Comparison of ENCODE assay signal across 12 mouse cellular contexts in genomic region chr1:90497568-90497967, GRCm38 (mm10).
DNase-seq lines count a peak whose midpoint lies in the region; ATAC-seq and TF ChIP-seq lines count a peak whose summit lies in the region.
"Had no signal": no experiment of that assay in that cellular context is flagged by ENCODE, and none has a peak within 500 bp of the region (broad histone marks: within the 10 kb centered on the region; RNA-seq: fewer than 3 reads in every experiment).

No protein-coding gene starts in this region.

- no peaks in the 10 kb centered on the region for H3K4me1 ChIP-seq in kidney, embryonic 14.5 days (ENCODE audit: control insufficient read depth, insufficient read depth, low read length)

- no peaks in the 10 kb centered on the region for H3K36me3 ChIP-seq in kidney, embryonic 14.5 days (ENCODE audit: control insufficient read depth, insufficient read depth, low read length)

- no peak overlapping the region for H3K4me2 ChIP-seq in kidney, embryonic 14.5 days (replicated peaks; ENCODE audit: low read depth, low read length)

- no peak for ATAC-seq in kidney, embryonic 14.5 days (ENCODE audit: low FRiP score, low TSS enrichment)
- no peak for ATAC-seq in erythroid progenitor cell, adult 5-6 weeks (replicated peaks; ENCODE audit: low FRiP score, poor library complexity, severe bottlenecking)
- ATAC-seq: CD4-positive, CD25-positive, alpha-beta regulatory T cell, adult 4 months had no signal

- no peak for TF ChIP-seq CTCF in layer of hippocampus, adult 2 months (conservative IDR thresholded peaks at IDR 0.05)

- no peak overlapping the region for H3K4me3 ChIP-seq in kidney, embryonic 14.5 days (ENCODE audit: low read length)
- no peak overlapping the region for H3K4me3 ChIP-seq in layer of hippocampus, adult 2 months

- H3K27ac ChIP-seq in kidney, embryonic 14.5 days (ENCODE audit: low read depth, low read length), result no peak overlapping the region
- H3K27ac ChIP-seq in layer of hippocampus, adult 2 months, result no peak overlapping the region
- H3K27ac ChIP-seq: stomach, postnatal 0 days had no signal

- H3K27me3 ChIP-seq in kidney, embryonic 14.5 days (ENCODE audit: control insufficient read depth, insufficient read depth, low read length), result no peaks in the 10 kb centered on the region

- H3K9ac ChIP-seq in kidney, embryonic 14.5 days (ENCODE audit: low read depth, low read length), result no peak overlapping the region

- intact Hi-C loops in heart, postnatal 10 days (cut with DNase I), result loop anchor here (5.0 kb wide), 1 partner anchor 290 kb away; no protein-coding TSS in a partner anchor

- 0 out of 2 replicates have a peak, but pooled peaks cover 4% of the 10 kb centered on the region for H3K9me3 ChIP-seq in kidney, embryonic 14.5 days (ENCODE audit: control insufficient read depth, low read length)

- DNase-seq in kidney, adult 18-20 months, result peak; percentile 16
- peak; percentile 74 for DNase-seq in adrenal gland, postnatal 14 days
- peak; percentile 85 for DNase-seq in heart, postnatal 10 days
- peak; percentile 85 for DNase-seq in lung, postnatal 36 days
- DNase-seq in layer of hippocampus, postnatal 36 days, result no peak
- no peak for DNase-seq in layer of hippocampus, adult 2 months (ENCODE audit: low spot score in 2 of 2)
- DNase-seq: cerebellum, adult 8-10 months; right cerebral cortex, postnatal 14 days had no signal

Comparison
In these comparisons a context has a peak if more than half of its experiments do, and no peak if none do; other contexts are left out.
1. DNase-seq: peak in kidney, adult 18-20 months (single experiment), adrenal gland, postnatal 14 days (single experiment), heart, postnatal 10 days (2 of 2) and lung, postnatal 36 days (single experiment); none in layer of hippocampus, postnatal 36 days (0 of 2) and layer of hippocampus, adult 2 months (0 of 2).